Mouse (Mus musculus) heart, embryonic 12.5 days (tissue): Measurements from ENCODE around the gene Sec63. TPM values are rescaled to one million over a fixed set of nuclear protein-coding genes. Genes with fewer than 3 reads are reported as not detected.
A peak's percentile ranks its signal among the peaks of the same experiment; 100 is the strongest.

Source experiments
- ATAC-seq: fragments of 200-750 bp; cut with Nextera tagmentation; 2 replicates; pipeline ENCODE4 v1.8.0; 2017; ENCODE audit warnings: moderate TSS enrichment, moderate library complexity; ENCODE audit not compliant: insufficient number of reproducible peaks, low FRiP score
- H3K27ac ChIP-seq: fragments of 300-500 bp; sonication (generic); 2 replicates; pipeline ENCODE4 v1.5.1; 2016; ENCODE audit warnings: mild to moderate bottlenecking, moderate library complexity; ENCODE audit not compliant: poor library complexity, severe bottlenecking
- H3K27me3 ChIP-seq: fragments of 300-500 bp; sonication (generic); replicated peaks from 2 replicates; pipeline ENCODE4 v1.6.1; 2016; ENCODE audit warnings: mild to moderate bottlenecking, moderate library complexity
- H3K36me3 ChIP-seq: fragments of 300-500 bp; sonication (generic); 2 replicates; pipeline ENCODE4 v1.6.1; 2016; ENCODE audit warnings: mild to moderate bottlenecking, moderate library complexity
- H3K4me1 ChIP-seq: fragments of 300-500 bp; sonication (generic); replicated peaks from 2 replicates; pipeline ENCODE4 v1.6.1; 2016; ENCODE audit warnings: mild to moderate bottlenecking
- H3K4me2 ChIP-seq: fragments of 300-500 bp; sonication (generic); 2 replicates; pipeline ENCODE4 v1.6.1; 2016; ENCODE audit warnings: mild to moderate bottlenecking, moderate library complexity
- H3K4me3 ChIP-seq: fragments of 300-500 bp; sonication (generic); 2 replicates; pipeline ENCODE4 v1.5.1; 2016; ENCODE audit warnings: mild to moderate bottlenecking
- H3K9ac ChIP-seq: fragments of 300-500 bp; sonication (generic); 2 replicates; pipeline ENCODE4 v1.6.1; 2016; ENCODE audit warnings: mild to moderate bottlenecking, moderate library complexity
- H3K9me3 ChIP-seq: fragments of 300-500 bp; sonication (generic); replicated peaks from 2 replicates; pipeline ENCODE4 v1.6.1; 2016; ENCODE audit warnings: mild to moderate bottlenecking, moderate library complexity
- WGBS: fragments of 180-500 bp; shearing (Covaris S2); methylation state at CpG from one replicate; pipeline ENCODE4 v1.1.7; 2016; 5-methylcytosine and 5-hydroxymethylcytosine counted together
- polyA plus RNA-seq: library from polyadenylated mRNA; unstranded; fragments of >200 nt; fragmentation: Nextera tagmentation; extraction: Ambion mirVana; gene quantifications from 2 replicates; pipeline ENCODE4 v1.2.1, GENCODE M21; 2016

The Sec63 gene
- polyA plus RNA-seq, 1 experiment from 2014 or later: 21.0 TPM

GRCm38 (mm10) chr10:42830409-42830808 lies 69.1 kb downstream of the Sec63 start:
- Histone ChIP-seq H3K9ac (no peak overlapping the region), H3K4me3 (no peak overlapping the region), H3K4me2 (no peak overlapping the region), H3K9me3 (no peaks in the 10 kb centered on the region), H3K27me3 (no peaks in the 10 kb centered on the region), H3K36me3 (peaks cover 56% of the 10 kb centered on the region), H3K4me1 (no peaks in the 10 kb centered on the region), H3K27ac (no peak overlapping the region)
- 67% methylated on average over 6 of the region's 6 CpGs for WGBS
- no peak for ATAC-seq

GRCm38 (mm10) chr10:42832677-42833076 lies 71.4 kb downstream of the Sec63 start:
- Histone ChIP-seq H3K9ac (no peak overlapping the region), H3K4me1 (no peaks in the 10 kb centered on the region), H3K27ac (no peak overlapping the region), H3K4me2 (no peak overlapping the region), H3K4me3 (no peak overlapping the region), H3K9me3 (no peaks in the 10 kb centered on the region), H3K27me3 (no peaks in the 10 kb centered on the region), H3K36me3 (peaks cover 61% of the 10 kb centered on the region)
- no peak for ATAC-seq
- WGBS: 57% methylated on average over 4 of the region's 4 CpGs

GRCm38 (mm10) chr10:42833871-42834727 lies 72.8 kb downstream of the Sec63 start:
- Histone ChIP-seq H3K4me2 (no peak overlapping the region), H3K36me3 (peaks cover 58% of the 10 kb centered on the region), H3K27ac (no peak overlapping the region), H3K4me3 (no peak overlapping the region), H3K4me1 (no peaks in the 10 kb centered on the region), H3K27me3 (no peaks in the 10 kb centered on the region), H3K9ac (no peak overlapping the region), H3K9me3 (no peaks in the 10 kb centered on the region; the same call in 1 of the 2 replicates)
- 90% methylated on average over 4 of the region's 4 CpGs for WGBS
- ATAC-seq: no peak

GRCm38 (mm10) chr10:42838106-42838505 lies 76.8 kb downstream of the Sec63 start:
- Histone ChIP-seq H3K27ac (no peak overlapping the region), H3K36me3 (peaks cover 47% of the 10 kb centered on the region), H3K9ac (no peak overlapping the region), H3K9me3 (peaks cover 5% of the 10 kb centered on the region; the same call in 1 of the 2 replicates), H3K4me3 (no peak overlapping the region), H3K27me3 (no peaks in the 10 kb centered on the region), H3K4me1 (peaks cover 4% of the 10 kb centered on the region; the same call in 1 of the 2 replicates), H3K4me2 (no peak overlapping the region)
- no peak for ATAC-seq
- WGBS: 90% methylated on average over 4 of the region's 4 CpGs

- H3K4me3 ChIP-seq: no peak overlapping the region
- 93% methylated on average over 2 of the region's 2 CpGs for WGBS
- H3K9ac ChIP-seq: no peak overlapping the region
- no peak overlapping the region for H3K27ac ChIP-seq
- ATAC-seq: no peak
- H3K36me3 ChIP-seq: peaks cover 43% of the 10 kb centered on the region
- H3K27me3 ChIP-seq: no peaks in the 10 kb centered on the region
- peaks cover 5% of the 10 kb centered on the region; the same call in 1 of the 2 replicates for H3K9me3 ChIP-seq
- H3K4me2 ChIP-seq: no peak overlapping the region
- peaks cover 4% of the 10 kb centered on the region; the same call in 1 of the 2 replicates for H3K4me1 ChIP-seq
Observed at GRCm38 (mm10) chr10:42838736-42839135, 77.4 kb downstream of the Sec63 start.

GRCm38 (mm10) chr10:42840036-42840435 lies 78.7 kb downstream of the Sec63 start:
- ATAC-seq: no peak
- WGBS: 95% methylated on average over 11 of the region's 11 CpGs

GRCm38 (mm10) chr10:42841531-42842195 lies 80.4 kb downstream of the Sec63 start:
- WGBS: 54% methylated on average over 16 of the region's 16 CpGs
- Histone ChIP-seq H3K4me1 (peaks cover 4% of the 10 kb centered on the region; the same call in 1 of the 2 replicates), H3K9ac (no peak overlapping the region), H3K4me3 (no peak overlapping the region), H3K27ac (no peak overlapping the region), H3K27me3 (no peaks in the 10 kb centered on the region), H3K4me2 (no peak overlapping the region), H3K9me3 (peaks cover 10% of the 10 kb centered on the region; the same call in 1 of the 2 replicates), H3K36me3 (peaks cover 16% of the 10 kb centered on the region)
- ATAC-seq: no peak

More at GRCm38 (mm10) chr10:42840036-42840435, 78.7 kb downstream of the Sec63 start:
- Histone ChIP-seq H3K9ac (no peak overlapping the region), H3K4me1 (peaks cover 4% of the 10 kb centered on the region; the same call in 1 of the 2 replicates), H3K9me3 (peaks cover 5% of the 10 kb centered on the region; the same call in 1 of the 2 replicates), H3K4me2 (no peak overlapping the region), H3K27ac (no peak overlapping the region), H3K4me3 (no peak overlapping the region), H3K27me3 (no peaks in the 10 kb centered on the region), H3K36me3 (peaks cover 31% of the 10 kb centered on the region)

GRCm38 (mm10) chr10:42842358-42842757 lies 81.1 kb downstream of the Sec63 start:
- no peak overlapping the region for H3K4me3 ChIP-seq
- peaks cover 10% of the 10 kb centered on the region; the same call in 1 of the 2 replicates for H3K9me3 ChIP-seq
- H3K36me3 ChIP-seq: peaks cover 9% of the 10 kb centered on the region
- H3K27ac ChIP-seq: no peak overlapping the region
- H3K4me1 ChIP-seq: peaks cover 4% of the 10 kb centered on the region; the same call in 1 of the 2 replicates
- peak; percentile 53; the same call in 1 of the 2 replicates for ATAC-seq
- H3K9ac ChIP-seq: no peak overlapping the region
- no peaks in the 10 kb centered on the region for H3K27me3 ChIP-seq
- 9% methylated on average over 9 of the region's 9 CpGs for WGBS
- no peak overlapping the region for H3K4me2 ChIP-seq

- peaks cover 10% of the 10 kb centered on the region; the same call in 1 of the 2 replicates for H3K9me3 ChIP-seq
- 63% methylated on average over 1 of the region's 1 CpGs for WGBS
- ATAC-seq: no peak
Observed at GRCm38 (mm10) chr10:42843416-42843815, 82.1 kb downstream of the Sec63 start.

GRCm38 (mm10) chr10:42845480-42845879 lies 84.2 kb downstream of the Sec63 start:
- Histone ChIP-seq H3K36me3 (no peaks in the 10 kb centered on the region), H3K27me3 (no peaks in the 10 kb centered on the region), H3K9ac (no peak overlapping the region), H3K4me2 (no peak overlapping the region), H3K9me3 (0 out of 2 replicates have a peak, but pooled peaks cover 6% of the 10 kb centered on the region), H3K4me3 (no peak overlapping the region), H3K4me1 (peaks cover 4% of the 10 kb centered on the region; the same call in 1 of the 2 replicates), H3K27ac (no peak overlapping the region)
- 21% methylated on average over 1 of the region's 1 CpGs for WGBS
- no peak for ATAC-seq

More at GRCm38 (mm10) chr10:42843416-42843815, 82.1 kb downstream of the Sec63 start:
- peaks cover 4% of the 10 kb centered on the region; the same call in 1 of the 2 replicates for H3K4me1 ChIP-seq
- no peak overlapping the region for H3K4me3 ChIP-seq
- H3K27me3 ChIP-seq: no peaks in the 10 kb centered on the region
- H3K27ac ChIP-seq: no peak overlapping the region
- no peak overlapping the region for H3K4me2 ChIP-seq
- peaks cover 5% of the 10 kb centered on the region; the same call in 1 of the 2 replicates for H3K36me3 ChIP-seq
- no peak overlapping the region for H3K9ac ChIP-seq
